Mouse (Mus musculus) midbrain, postnatal 0 days (tissue): ENCODE results near the gene Wwox. TPM values are rescaled to one million over a fixed set of nuclear protein-coding genes. Genes with fewer than 3 reads are reported as not detected.

Experiments used
- ATAC-seq: fragments of 200-750 bp; cut with Nextera tagmentation; 2 replicates; pipeline ENCODE4 v1.8.0; 2017; ENCODE audit warnings: moderate number of reproducible peaks, mild to moderate bottlenecking, moderate TSS enrichment, moderate library complexity; ENCODE audit not compliant: low FRiP score
- DNase-seq: peaks from one replicate; pipeline ENCODE4 v3.0.0-alpha.2; 2015; ENCODE audit warnings: low spot score
- H3K27ac ChIP-seq: fragments of 300-500 bp; sonication (generic); 2 replicates; pipeline ENCODE4 v1.5.1; 2014; ENCODE audit warnings: low read depth, mild to moderate bottlenecking, low read length, mixed read lengths
- H3K27me3 ChIP-seq: fragments of 300-500 bp; sonication (generic); 2 replicates; pipeline ENCODE4 v1.6.1; 2014; ENCODE audit warnings: low read length, control low read depth, mixed read lengths; ENCODE audit not compliant: insufficient read depth
- H3K36me3 ChIP-seq: fragments of 300-500 bp; sonication (generic); 2 replicates; pipeline ENCODE4 v1.6.1; 2014; ENCODE audit warnings: low read length, control low read depth, mixed read lengths; ENCODE audit not compliant: insufficient read depth
- H3K4me1 ChIP-seq: fragments of 300-500 bp; sonication (generic); 2 replicates; pipeline ENCODE4 v1.6.1; 2014; ENCODE audit warnings: mild to moderate bottlenecking, control low read depth, antibody characterized with exemption, low read length, mixed read lengths; ENCODE audit not compliant: insufficient read depth
- H3K4me2 ChIP-seq: fragments of 300-500 bp; sonication (generic); 2 replicates; pipeline ENCODE4 v1.6.1; 2014; ENCODE audit warnings: low read depth, mild to moderate bottlenecking, low read length, mixed read lengths; ENCODE audit not compliant: poor library complexity, severe bottlenecking
- H3K4me3 ChIP-seq: fragments of 300-500 bp; sonication (generic); 2 replicates; pipeline ENCODE4 v1.5.1; 2014; ENCODE audit warnings: low read depth, mild to moderate bottlenecking, low read length, moderate library complexity
- H3K9ac ChIP-seq: fragments of 300-500 bp; sonication (generic); replicated peaks from 2 replicates; pipeline ENCODE4 v1.6.1; 2014; ENCODE audit warnings: mild to moderate bottlenecking, low read length, moderate library complexity, mixed read lengths; ENCODE audit not compliant: poor library complexity, severe bottlenecking
- H3K9me3 ChIP-seq: fragments of 300-500 bp; sonication (generic); 2 replicates; pipeline ENCODE4 v1.6.1; 2016; ENCODE audit warnings: low read length, control low read depth
- CTCF ChIP-seq: IDR thresholded peaks from 2 replicates; pipeline ENCODE4 v1.5.1; 2016; ENCODE audit warnings: antibody characterized with exemption, mild to moderate bottlenecking
- WGBS: fragments of 180-500 bp; shearing (Covaris S2); extraction: QIAGEN DNeasy Blood & Tissue Kit; methylation state at CpG from one replicate; pipeline ENCODE4 v1.1.7; 2014; 5-methylcytosine and 5-hydroxymethylcytosine counted together
- polyA plus RNA-seq: library from polyadenylated mRNA; unstranded; fragments of >200 nt; fragmentation: Nextera tagmentation; extraction: Ambion mirVana; gene quantifications from 2 replicates; pipeline ENCODE4 v1.2.1, GENCODE M21; 2015
- total RNA-seq: library from RNA; depleted of rRNA; stranded (reverse); fragments of >200 nt; gene quantifications from 2 replicates; pipeline ENCODE4 v1.2.3, GENCODE M21; 2014

Wwox gene
- total and polyA plus RNA-seq, 2 experiments from 2014 or later, result 15.4 to 17.2 TPM

DNA sequence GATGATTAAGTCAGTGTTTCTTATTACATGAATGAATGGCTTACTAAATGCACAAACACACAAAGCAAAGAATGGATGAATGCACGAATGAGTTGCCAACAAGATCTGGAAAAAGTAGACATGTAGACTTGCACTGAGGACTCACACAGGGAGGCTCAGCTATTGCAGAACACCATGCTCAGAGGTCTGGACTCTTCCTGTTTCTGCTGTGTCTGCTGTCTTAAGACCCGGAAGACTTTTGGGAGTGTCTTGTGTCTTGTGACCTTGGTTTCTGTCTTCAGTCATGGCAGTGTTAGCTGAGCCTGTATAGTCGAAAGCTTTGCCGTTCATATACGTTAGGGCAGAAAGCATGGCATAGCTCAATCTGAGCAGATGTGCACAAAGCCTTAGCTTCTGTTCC is 169.9 kb downstream of the Wwox start:
- no peaks in the 10 kb centered on the region for H3K4me1 ChIP-seq
- no peaks in the 10 kb centered on the region for H3K36me3 ChIP-seq
- 92% methylated on average over 5 of the region's 5 CpGs for WGBS
- DNase-seq (no peak), ATAC-seq (no peak)
- no peak overlapping the region for H3K27ac ChIP-seq
- no peak overlapping the region for H3K9ac ChIP-seq
- H3K4me3 ChIP-seq, result no peak overlapping the region
- H3K27me3 ChIP-seq, result no peaks in the 10 kb centered on the region
- H3K4me2 ChIP-seq, result no peak overlapping the region
- no peaks in the 10 kb centered on the region for H3K9me3 ChIP-seq
- no peak for TF ChIP-seq CTCF

DNA sequence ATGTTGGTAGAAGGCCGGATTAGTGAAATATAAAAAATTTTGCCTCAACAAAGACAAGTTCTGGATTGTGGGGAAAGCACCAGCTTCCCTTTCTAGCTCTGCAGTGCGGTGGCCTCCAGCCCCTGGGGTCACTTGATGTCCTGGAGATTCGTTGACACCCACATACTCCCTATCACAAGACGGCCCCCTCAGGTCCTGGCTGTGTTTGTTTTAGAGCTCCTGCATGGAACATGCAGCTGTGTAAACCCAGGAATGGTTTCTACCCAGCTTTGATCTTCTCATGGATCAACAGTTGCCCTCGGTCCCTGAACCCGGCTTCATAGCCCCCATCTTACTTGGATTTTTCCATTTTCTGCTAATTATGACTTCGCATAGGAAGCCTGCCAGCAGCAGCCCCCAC is 171.6 kb downstream of the Wwox start:
- DNase-seq (no peak), ATAC-seq (no peak)
- Histone ChIP-seq H3K9me3 (no peaks in the 10 kb centered on the region), H3K9ac (no peak overlapping the region), H3K27ac (no peak overlapping the region), H3K4me1 (no peaks in the 10 kb centered on the region), H3K4me3 (no peak overlapping the region), H3K36me3 (no peaks in the 10 kb centered on the region), H3K27me3 (no peaks in the 10 kb centered on the region), H3K4me2 (no peak overlapping the region)
- no peak for TF ChIP-seq CTCF
- WGBS, result 84% methylated on average over 7 of the region's 7 CpGs

DNA sequence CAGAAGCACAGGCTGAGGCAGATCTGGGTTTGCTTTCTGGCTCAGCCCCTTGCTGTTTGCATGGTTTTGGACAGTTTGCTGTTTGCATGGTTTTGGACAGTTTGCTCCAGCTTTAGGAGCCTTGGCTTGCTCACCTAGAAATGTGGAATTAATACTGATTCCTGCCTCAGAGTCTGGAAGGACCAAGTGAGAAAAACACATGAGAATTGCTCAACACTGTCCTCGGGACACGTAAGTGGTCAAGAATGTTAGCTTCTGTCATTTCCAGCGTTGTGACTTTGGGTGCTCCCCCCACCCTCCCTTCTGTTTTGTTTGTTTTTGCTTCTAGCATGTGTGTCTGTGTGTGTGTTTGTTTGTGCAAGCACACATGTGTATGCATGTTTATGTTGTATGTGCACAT is 172.6 kb downstream of the Wwox start:
- no peak overlapping the region for H3K27ac ChIP-seq
- DNase-seq (no peak), ATAC-seq (no peak)
- H3K4me3 ChIP-seq, result no peak overlapping the region
- no peaks in the 10 kb centered on the region for H3K36me3 ChIP-seq
- 88% methylated on average over 3 of the region's 3 CpGs for whole genome bisulfite sequencing
- no peak overlapping the region for H3K9ac ChIP-seq
- H3K4me1 ChIP-seq, result no peaks in the 10 kb centered on the region
- H3K9me3 ChIP-seq, result no peaks in the 10 kb centered on the region
- H3K4me2 ChIP-seq, result no peak overlapping the region
- no peak for TF ChIP-seq CTCF
- H3K27me3 ChIP-seq, result no peaks in the 10 kb centered on the region

DNA sequence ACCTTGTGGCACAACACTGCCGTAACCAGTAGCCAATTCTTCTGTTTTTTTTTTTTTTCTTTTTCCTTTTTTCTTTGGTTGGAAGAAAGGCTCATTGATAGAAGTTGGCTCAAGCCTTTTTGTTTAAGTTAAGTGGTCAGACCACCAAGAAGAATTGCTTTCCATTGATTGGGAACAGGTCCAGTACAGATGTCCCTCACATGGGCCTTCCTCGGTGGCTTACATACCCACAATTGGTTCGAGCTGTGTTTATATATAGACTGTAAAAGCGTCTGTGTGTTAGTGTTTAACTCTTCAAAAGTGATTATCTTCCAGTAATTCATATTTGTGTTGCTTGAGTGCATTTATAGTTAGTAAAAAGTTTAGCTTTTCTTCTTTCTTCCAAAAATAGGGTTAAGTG is 176.0 kb downstream of the Wwox start:
- no peaks in the 10 kb centered on the region for H3K36me3 ChIP-seq
- no peak for TF ChIP-seq CTCF
- no peaks in the 10 kb centered on the region for H3K27me3 ChIP-seq
- no peak overlapping the region for H3K27ac ChIP-seq
- no peak for ATAC-seq
- H3K4me3 ChIP-seq, result no peak overlapping the region
- H3K9ac ChIP-seq, result no peak overlapping the region
- DNase-seq, result no peak
- WGBS, result 79% methylated on average over 4 of the region's 4 CpGs
- no peak overlapping the region for H3K4me2 ChIP-seq
- no peaks in the 10 kb centered on the region for H3K4me1 ChIP-seq
- no peaks in the 10 kb centered on the region for H3K9me3 ChIP-seq

DNA sequence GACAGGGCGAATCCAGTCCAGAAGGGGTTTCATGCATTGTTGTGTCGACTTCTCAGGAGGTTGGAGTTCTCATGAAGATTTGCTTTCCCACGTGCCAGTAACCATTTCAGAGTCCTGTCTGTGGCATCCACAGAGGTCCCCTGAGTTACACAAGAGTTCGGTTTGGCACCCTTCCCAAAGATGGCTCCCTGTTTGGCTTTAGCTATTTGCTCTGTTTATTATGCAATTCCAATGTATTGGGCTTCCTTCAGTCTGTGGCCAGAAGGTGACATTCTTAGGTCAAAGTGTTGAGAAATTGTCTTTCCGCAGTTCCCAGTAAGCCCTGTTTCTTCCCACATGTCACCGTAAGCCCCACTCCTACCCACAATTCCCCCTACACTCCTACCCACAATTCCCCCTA is 176.5 kb downstream of the Wwox start:
- H3K9ac ChIP-seq, result no peak overlapping the region
- ATAC-seq, result no peak
- H3K4me2 ChIP-seq, result no peak overlapping the region
- no peak overlapping the region for H3K4me3 ChIP-seq
- WGBS, result 84% methylated on average over 6 of the region's 6 CpGs
- H3K36me3 ChIP-seq, result no peaks in the 10 kb centered on the region
- TF ChIP-seq CTCF, result no peak
- H3K4me1 ChIP-seq, result no peaks in the 10 kb centered on the region
- no peaks in the 10 kb centered on the region for H3K9me3 ChIP-seq
- no peaks in the 10 kb centered on the region for H3K27me3 ChIP-seq
- H3K27ac ChIP-seq, result no peak overlapping the region
- DNase-seq, result no peak

DNA sequence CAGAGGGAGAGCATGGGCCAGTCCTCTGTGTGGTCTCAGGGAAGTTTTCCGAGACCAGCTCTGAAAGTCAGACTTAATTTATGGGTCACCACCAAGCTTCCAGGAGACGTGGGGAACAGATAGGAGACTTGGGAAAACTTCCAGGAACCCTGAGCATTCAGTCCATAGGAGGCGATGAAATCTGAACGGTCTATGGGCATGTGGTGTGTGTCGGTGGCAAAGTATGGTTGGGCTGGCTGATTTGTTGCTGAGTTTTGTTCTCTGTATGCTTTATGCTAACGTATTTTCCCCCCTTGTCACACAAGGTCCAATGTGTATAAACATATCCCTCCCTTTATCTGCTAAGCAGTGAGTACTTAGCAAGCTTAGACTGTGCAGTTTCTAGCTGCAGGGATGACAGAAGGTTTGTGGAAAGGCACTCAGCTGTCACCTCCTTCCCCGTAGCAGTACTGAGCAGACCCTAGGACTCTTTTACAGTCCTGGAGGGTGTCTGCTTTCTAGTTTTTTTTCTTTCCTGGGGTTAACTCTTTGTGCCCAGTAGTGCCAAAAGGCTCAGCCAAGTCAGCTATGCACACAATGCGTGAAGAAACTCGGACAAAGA is 179.6 kb downstream of the Wwox start:
- Histone ChIP-seq H3K9ac (no peak overlapping the region), H3K4me3 (no peak overlapping the region), H3K27me3 (no peaks in the 10 kb centered on the region), H3K4me1 (no peaks in the 10 kb centered on the region), H3K4me2 (no peak overlapping the region), H3K27ac (no peak overlapping the region), H3K36me3 (no peaks in the 10 kb centered on the region), H3K9me3 (no peaks in the 10 kb centered on the region)
- no peak for DNase-seq
- 56% methylated on average over 9 of the region's 9 CpGs for WGBS
- ATAC-seq, result no peak
- no peak for TF ChIP-seq CTCF
